Mouse (Mus musculus): ENCODE data around the gene Taok3. TPM values are rescaled to one million over a fixed set of nuclear protein-coding genes. Genes with fewer than 3 reads are reported as not detected.
A peak's percentile ranks its signal among the peaks of the same experiment; 100 is the strongest.
"Not testable (repeated sequence)": the region's sequence is repeated elsewhere in the genome, so short reads cannot be mapped to it uniquely, and the experiment has no call there.

Gene Taok3
- polyA plus RNA-seq, 1 experiment, result 25.1 TPM

- no peak overlapping the region for H3K4me3 ChIP-seq (ENCODE audit: insufficient read depth, low read length)
- TF ChIP-seq POLR2A (IDR thresholded peaks at IDR 0.05; ENCODE audit: low read depth, low read length), result no peak
- TF ChIP-seq CTCF (IDR thresholded peaks at IDR 0.05; ENCODE audit: borderline replicate concordance, insufficient read depth, low read length), result no peak
- H3K27ac ChIP-seq (ENCODE audit: insufficient read depth, low read length), result no peak overlapping the region
- peaks cover 5% of the 10 kb centered on the region; the same call in 1 of the 2 replicates for H3K4me1 ChIP-seq (ENCODE audit: control insufficient read depth, insufficient read depth, low read length)
Observed at GRCm38 (mm10) chr5:117291312-117291711, 171.4 kb downstream of the Taok3 start.

- H3K4me1 ChIP-seq (ENCODE audit: control insufficient read depth, insufficient read depth, low read length), result peaks cover 5% of the 10 kb centered on the region; the same call in 1 of the 2 replicates
- H3K4me3 ChIP-seq (ENCODE audit: insufficient read depth, low read length), result no peak overlapping the region
- TF ChIP-seq CTCF (IDR thresholded peaks at IDR 0.05; ENCODE audit: borderline replicate concordance, insufficient read depth, low read length) (no peak), POLR2A (IDR thresholded peaks at IDR 0.05; ENCODE audit: low read depth, low read length) (no peak)
- no peak overlapping the region for H3K27ac ChIP-seq (ENCODE audit: insufficient read depth, low read length)
Observed at GRCm38 (mm10) chr5:117292547-117292946, 172.6 kb downstream of the Taok3 start.

- not testable (repeated sequence) for H3K27ac ChIP-seq (ENCODE audit: insufficient read depth, low read length)
Observed at GRCm38 (mm10) chr5:117293776-117294175, 173.8 kb downstream of the Taok3 start.

GRCm38 (mm10) chr5:117295011-117295410 is 175.1 kb downstream of the Taok3 start:
- no peak for TF ChIP-seq CTCF (IDR thresholded peaks at IDR 0.05; ENCODE audit: borderline replicate concordance, insufficient read depth, low read length)
- no peak for TF ChIP-seq POLR2A (IDR thresholded peaks at IDR 0.05; ENCODE audit: low read depth, low read length)
- Histone ChIP-seq H3K4me3 (ENCODE audit: insufficient read depth, low read length) (no peak overlapping the region), H3K27ac (ENCODE audit: insufficient read depth, low read length) (no peak overlapping the region), H3K4me1 (ENCODE audit: control insufficient read depth, insufficient read depth, low read length) (no peaks in the 10 kb centered on the region)

More at GRCm38 (mm10) chr5:117293776-117294175, 173.8 kb downstream of the Taok3 start:
- not testable (repeated sequence) for H3K4me3 ChIP-seq (ENCODE audit: insufficient read depth, low read length); H3K4me1 ChIP-seq (ENCODE audit: control insufficient read depth, insufficient read depth, low read length)

- Histone ChIP-seq H3K4me3 (ENCODE audit: insufficient read depth, low read length) (no peak overlapping the region), H3K4me1 (ENCODE audit: control insufficient read depth, insufficient read depth, low read length) (no peaks in the 10 kb centered on the region), H3K27ac (ENCODE audit: insufficient read depth, low read length) (no peak overlapping the region)
- TF ChIP-seq CTCF (IDR thresholded peaks at IDR 0.05; ENCODE audit: borderline replicate concordance, insufficient read depth, low read length) (no peak), POLR2A (IDR thresholded peaks at IDR 0.05; ENCODE audit: low read depth, low read length) (no peak)
Observed at GRCm38 (mm10) chr5:117302899-117303298, 183.0 kb downstream of the Taok3 start.

GRCm38 (mm10) chr5:117303691-117304579 is 184.0 kb downstream of the Taok3 start:
- no peaks in the 10 kb centered on the region for H3K4me1 ChIP-seq (ENCODE audit: control insufficient read depth, insufficient read depth, low read length)
- no peak overlapping the region for H3K27ac ChIP-seq (ENCODE audit: insufficient read depth, low read length)
- TF ChIP-seq POLR2A (IDR thresholded peaks at IDR 0.05; ENCODE audit: low read depth, low read length), result no peak
- TF ChIP-seq CTCF (IDR thresholded peaks at IDR 0.05; ENCODE audit: borderline replicate concordance, insufficient read depth, low read length), result no peak
- H3K4me3 ChIP-seq (ENCODE audit: insufficient read depth, low read length), result no peak overlapping the region

- Histone ChIP-seq H3K27ac (ENCODE audit: insufficient read depth, low read length) (no peak overlapping the region), H3K4me3 (ENCODE audit: insufficient read depth, low read length) (no peak overlapping the region), H3K4me1 (ENCODE audit: control insufficient read depth, insufficient read depth, low read length) (no peaks in the 10 kb centered on the region)
- no peak for TF ChIP-seq POLR2A (IDR thresholded peaks at IDR 0.05; ENCODE audit: low read depth, low read length)
- 0 out of 2 replicates have a peak, but pooled peaks have one; percentile 32 for TF ChIP-seq CTCF (IDR thresholded peaks at IDR 0.05; ENCODE audit: borderline replicate concordance, insufficient read depth, low read length)
Observed at GRCm38 (mm10) chr5:117304947-117305346, 185.0 kb downstream of the Taok3 start.

GRCm38 (mm10) chr5:117305754-117306153 is 185.8 kb downstream of the Taok3 start:
- H3K4me3 ChIP-seq (ENCODE audit: insufficient read depth, low read length), result no peak overlapping the region
- TF ChIP-seq POLR2A (IDR thresholded peaks at IDR 0.05; ENCODE audit: low read depth, low read length), result no peak
- TF ChIP-seq CTCF (IDR thresholded peaks at IDR 0.05; ENCODE audit: borderline replicate concordance, insufficient read depth, low read length), result no peak
- H3K4me1 ChIP-seq (ENCODE audit: control insufficient read depth, insufficient read depth, low read length), result no peaks in the 10 kb centered on the region
- no peak overlapping the region for H3K27ac ChIP-seq (ENCODE audit: insufficient read depth, low read length)

GRCm38 (mm10) chr5:117306826-117307225 is 186.9 kb downstream of the Taok3 start:
- TF ChIP-seq POLR2A (IDR thresholded peaks at IDR 0.05; ENCODE audit: low read depth, low read length), result no peak
- no peak for TF ChIP-seq CTCF (IDR thresholded peaks at IDR 0.05; ENCODE audit: borderline replicate concordance, insufficient read depth, low read length)
- H3K4me1 ChIP-seq (ENCODE audit: control insufficient read depth, insufficient read depth, low read length), result no peaks in the 10 kb centered on the region
- H3K27ac ChIP-seq (ENCODE audit: insufficient read depth, low read length), result no peak overlapping the region
- no peak overlapping the region for H3K4me3 ChIP-seq (ENCODE audit: insufficient read depth, low read length)

GRCm38 (mm10) chr5:117307699-117308098 is 187.8 kb downstream of the Taok3 start:
- Histone ChIP-seq H3K4me3 (ENCODE audit: insufficient read depth, low read length) (no peak overlapping the region), H3K27ac (ENCODE audit: insufficient read depth, low read length) (no peak overlapping the region), H3K4me1 (ENCODE audit: control insufficient read depth, insufficient read depth, low read length) (no peaks in the 10 kb centered on the region)
- peak; percentile 83 for TF ChIP-seq CTCF (IDR thresholded peaks at IDR 0.05; ENCODE audit: borderline replicate concordance, insufficient read depth, low read length)
- TF ChIP-seq POLR2A (IDR thresholded peaks at IDR 0.05; ENCODE audit: low read depth, low read length), result no peak
